Mouse (Mus musculus): ENCODE results near the gene Kif2a. TPM values are rescaled to one million over a fixed set of nuclear protein-coding genes. Genes with fewer than 3 reads are reported as not detected.

Gene Kif2a
- total and polyA plus RNA-seq, 2 experiments from 2014 or later = 43.6 to 65.5 TPM

DNA sequence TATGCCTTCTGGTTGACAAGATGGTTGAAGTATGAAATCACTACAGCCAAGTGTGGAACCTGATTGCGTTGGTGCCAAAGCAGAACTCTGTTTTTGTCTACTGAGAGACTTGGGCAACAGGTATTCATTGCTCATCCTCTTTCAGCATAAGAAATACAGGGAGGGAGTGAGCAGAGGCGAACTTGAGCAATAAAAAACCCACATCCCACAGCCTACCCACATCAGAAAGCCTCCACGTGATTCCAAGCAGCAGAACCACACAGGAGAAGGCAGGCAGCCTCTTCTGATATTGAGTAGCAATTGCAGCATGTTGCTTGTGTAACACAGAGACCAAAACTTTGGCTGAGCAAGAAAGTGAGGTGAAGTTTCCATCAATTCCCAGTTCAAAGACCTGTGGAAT, 37.5 kb upstream of the Kif2a start:
- Histone ChIP-seq H3K9ac (no peak overlapping the region), H3K4me2 (ENCODE audit: low read depth) (no peak overlapping the region), H3K4me1 (ENCODE audit: insufficient read depth) (no peaks in the 10 kb centered on the region), H3K9me3 (ENCODE audit: low read length) (no peaks in the 10 kb centered on the region), H3K27me3 (ENCODE audit: insufficient read depth, low read length) (no peaks in the 10 kb centered on the region), H3K4me3 (ENCODE audit: low read depth, low read length) (no peak overlapping the region), H3K36me3 (ENCODE audit: insufficient read depth) (no peaks in the 10 kb centered on the region), H3K27ac (ENCODE audit: low read depth, low read length) (no peak overlapping the region)
- no peak for ATAC-seq
- no peak for DNase-seq
- 91% methylated on average over 3 of the region's 3 CpGs for WGBS
- TF ChIP-seq CTCF (IDR thresholded peaks at IDR 0.05; ENCODE audit: low read depth) = no peak

DNA sequence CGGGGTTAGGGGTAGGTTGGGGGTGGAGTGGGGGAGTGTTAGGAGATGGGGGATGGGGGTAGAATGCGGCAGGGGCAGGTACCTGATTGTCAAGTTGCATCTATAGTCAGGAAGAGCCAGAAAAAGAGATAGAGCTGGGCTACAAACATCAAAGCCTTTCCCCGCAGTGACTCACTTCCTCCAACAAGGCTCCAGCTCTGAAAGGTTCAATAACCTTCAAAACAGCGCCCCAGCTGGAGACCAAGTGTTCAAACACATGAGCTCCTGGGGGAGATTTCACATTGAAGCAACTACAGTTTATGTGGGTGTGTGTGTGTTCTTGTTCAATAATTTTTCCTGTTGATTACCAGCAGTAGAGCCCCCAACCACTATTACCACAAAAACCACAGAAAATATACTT, 34.4 kb upstream of the Kif2a start:
- TF ChIP-seq CTCF (IDR thresholded peaks at IDR 0.05; ENCODE audit: low read depth) = 0 out of 2 replicates have a peak, but pooled peaks have one; percentile 6
- no peak for DNase-seq
- H3K4me3 ChIP-seq (ENCODE audit: low read depth, low read length) = no peak overlapping the region
- H3K27ac ChIP-seq (ENCODE audit: low read depth, low read length) = no peak overlapping the region
- no peaks in the 10 kb centered on the region for H3K36me3 ChIP-seq (ENCODE audit: insufficient read depth)
- H3K4me2 ChIP-seq (ENCODE audit: low read depth) = no peak overlapping the region
- no peak overlapping the region for H3K9ac ChIP-seq
- no peaks in the 10 kb centered on the region for H3K4me1 ChIP-seq (ENCODE audit: insufficient read depth)
- ATAC-seq = no peak
- no peaks in the 10 kb centered on the region for H3K27me3 ChIP-seq (ENCODE audit: insufficient read depth, low read length)
- 58% methylated on average over 4 of the region's 4 CpGs for WGBS
- H3K9me3 ChIP-seq (ENCODE audit: low read length) = no peaks in the 10 kb centered on the region

DNA sequence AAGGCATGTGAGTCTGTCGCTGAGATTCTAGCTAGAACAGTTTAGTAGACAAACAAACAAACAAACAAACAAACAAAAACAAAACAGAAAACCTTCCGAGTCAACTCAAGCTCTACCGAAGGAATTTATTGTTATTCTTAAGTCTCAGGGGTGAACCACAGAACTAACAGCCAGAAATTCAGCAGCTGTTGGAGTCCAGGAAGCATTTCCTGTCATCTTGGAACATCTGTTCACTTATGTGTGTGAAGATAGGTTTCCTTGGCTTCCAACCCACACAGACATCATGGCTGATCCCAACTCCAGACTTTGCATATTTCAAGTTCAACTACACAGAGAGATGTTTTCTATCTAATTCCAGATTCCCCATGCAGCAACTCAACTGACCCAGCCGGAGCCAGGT, 32.6 kb upstream of the Kif2a start:
- H3K27me3 ChIP-seq (ENCODE audit: insufficient read depth, low read length) = no peaks in the 10 kb centered on the region
- DNase-seq (no peak), ATAC-seq (no peak)
- no peak overlapping the region for H3K4me2 ChIP-seq (ENCODE audit: low read depth)
- no peaks in the 10 kb centered on the region for H3K9me3 ChIP-seq (ENCODE audit: low read length)
- no peak for TF ChIP-seq CTCF (IDR thresholded peaks at IDR 0.05; ENCODE audit: low read depth)
- WGBS = 84% methylated on average over 4 of the region's 4 CpGs
- H3K4me3 ChIP-seq (ENCODE audit: low read depth, low read length) = no peak overlapping the region
- no peaks in the 10 kb centered on the region for H3K36me3 ChIP-seq (ENCODE audit: insufficient read depth)
- no peaks in the 10 kb centered on the region for H3K4me1 ChIP-seq (ENCODE audit: insufficient read depth)
- H3K9ac ChIP-seq = no peak overlapping the region
- no peak overlapping the region for H3K27ac ChIP-seq (ENCODE audit: low read depth, low read length)

DNA sequence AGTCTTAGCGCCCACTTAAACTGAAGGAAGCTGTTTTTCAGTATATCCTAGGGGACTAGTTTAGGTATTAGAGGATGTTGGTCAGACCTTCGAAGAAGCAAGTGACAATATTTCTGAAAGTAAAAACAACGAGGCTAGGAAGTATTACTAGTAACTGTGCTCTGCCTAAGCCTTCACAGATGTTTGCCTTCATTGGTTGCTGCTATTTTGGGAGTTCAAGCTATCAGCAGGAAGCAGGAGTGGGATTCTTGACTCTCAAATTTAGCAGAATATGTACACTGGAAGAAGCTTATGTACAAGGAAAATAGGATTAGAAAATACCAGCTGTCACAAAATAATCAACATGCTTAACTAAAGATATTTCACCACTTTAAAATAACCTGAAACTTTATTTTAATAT, 29.4 kb upstream of the Kif2a start:
- TF ChIP-seq CTCF (IDR thresholded peaks at IDR 0.05; ENCODE audit: low read depth) = no peak
- Histone ChIP-seq H3K4me2 (ENCODE audit: low read depth) (no peak overlapping the region), H3K27ac (ENCODE audit: low read depth, low read length) (no peak overlapping the region), H3K4me1 (ENCODE audit: insufficient read depth) (no peaks in the 10 kb centered on the region), H3K9me3 (ENCODE audit: low read length) (0 out of 2 replicates have a peak, but pooled peaks cover 5% of the 10 kb centered on the region), H3K27me3 (ENCODE audit: insufficient read depth, low read length) (no peaks in the 10 kb centered on the region), H3K4me3 (ENCODE audit: low read depth, low read length) (no peak overlapping the region), H3K9ac (no peak overlapping the region), H3K36me3 (ENCODE audit: insufficient read depth) (no peaks in the 10 kb centered on the region)
- ATAC-seq = no peak
- no peak for DNase-seq
- WGBS = 90% methylated on average over 3 of the region's 3 CpGs

DNA sequence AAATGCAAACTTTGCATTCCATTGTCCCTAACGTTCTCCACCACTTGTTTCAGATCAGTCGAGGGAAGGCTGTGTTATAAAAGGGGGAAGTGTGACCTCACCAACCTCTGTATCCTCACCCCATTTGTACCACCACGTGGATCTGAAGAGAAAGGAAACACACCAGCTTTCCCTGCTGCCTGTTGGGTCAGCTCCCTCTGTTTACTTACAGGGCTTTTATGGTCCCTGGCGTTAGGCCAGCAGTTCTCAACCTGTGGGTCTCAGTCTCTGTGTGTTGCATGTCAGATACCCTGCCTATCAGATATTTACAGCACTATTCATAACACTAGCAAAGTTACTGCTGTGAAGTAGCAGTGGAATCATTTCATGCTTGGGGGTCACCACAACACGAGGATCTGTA, 22.3 kb upstream of the Kif2a start:
- Histone ChIP-seq H3K36me3 (ENCODE audit: insufficient read depth) (no peaks in the 10 kb centered on the region), H3K27me3 (ENCODE audit: insufficient read depth, low read length) (no peaks in the 10 kb centered on the region), H3K4me2 (ENCODE audit: low read depth) (no peak overlapping the region), H3K9ac (no peak overlapping the region), H3K9me3 (ENCODE audit: low read length) (0 out of 2 replicates have a peak, but pooled peaks cover 5% of the 10 kb centered on the region), H3K4me3 (ENCODE audit: low read depth, low read length) (no peak overlapping the region), H3K27ac (ENCODE audit: low read depth, low read length) (no peak overlapping the region), H3K4me1 (ENCODE audit: insufficient read depth) (no peaks in the 10 kb centered on the region)
- TF ChIP-seq CTCF (IDR thresholded peaks at IDR 0.05; ENCODE audit: low read depth) = no peak
- DNase-seq (no peak), ATAC-seq (no peak)
- 33% methylated on average over 5 of the region's 5 CpGs for WGBS

DNA sequence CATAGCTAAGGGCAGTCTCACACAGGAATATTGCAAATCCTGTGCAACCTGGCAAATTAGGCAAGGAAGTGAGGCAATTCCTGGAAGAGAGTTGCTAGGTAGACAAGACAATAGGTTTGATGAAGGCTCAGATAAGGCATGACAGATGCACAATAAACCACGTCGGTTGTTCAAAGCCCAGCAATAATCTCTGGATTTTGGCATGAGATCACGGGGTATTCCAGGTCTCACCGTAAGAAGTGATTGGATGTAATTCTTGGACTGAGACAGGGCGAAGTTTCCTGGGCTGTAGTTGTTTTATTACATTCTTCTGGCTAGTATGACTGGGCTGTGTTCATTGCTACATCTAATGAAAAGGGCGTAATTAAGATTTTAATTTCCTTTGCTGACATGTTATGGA, 20.6 kb upstream of the Kif2a start:
- WGBS = 73% methylated on average over 6 of the region's 6 CpGs

DNA sequence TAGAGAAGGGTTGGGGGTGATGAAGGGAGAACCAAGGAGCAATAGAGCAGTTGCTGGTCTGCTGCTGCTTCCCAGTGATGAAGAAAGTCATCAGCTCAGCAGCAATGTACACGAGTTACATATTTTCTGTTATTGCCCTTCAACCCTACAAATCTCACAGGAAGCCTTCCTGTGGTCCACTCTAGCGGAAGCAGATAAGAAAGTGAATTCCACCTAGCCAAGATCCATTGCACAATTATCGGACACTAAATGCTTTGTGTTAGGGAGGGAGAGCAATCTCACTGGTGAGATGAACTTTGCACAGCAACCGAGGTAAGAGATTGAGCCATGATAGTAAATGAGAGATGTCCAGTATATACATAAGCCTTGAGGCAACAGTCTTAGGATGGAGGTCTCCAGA, 17.6 kb upstream of the Kif2a start:
- Histone ChIP-seq H3K4me3 (ENCODE audit: low read depth, low read length) (no peak overlapping the region), H3K9ac (no peak overlapping the region), H3K36me3 (ENCODE audit: insufficient read depth) (no peaks in the 10 kb centered on the region), H3K4me2 (ENCODE audit: low read depth) (no peak overlapping the region), H3K9me3 (ENCODE audit: low read length) (no peaks in the 10 kb centered on the region), H3K27ac (ENCODE audit: low read depth, low read length) (no peak overlapping the region), H3K4me1 (ENCODE audit: insufficient read depth) (no peaks in the 10 kb centered on the region), H3K27me3 (ENCODE audit: insufficient read depth, low read length) (no peaks in the 10 kb centered on the region)
- no peak for DNase-seq
- ATAC-seq = no peak
- WGBS = 90% methylated on average over 4 of the region's 4 CpGs
- no peak for TF ChIP-seq CTCF (IDR thresholded peaks at IDR 0.05; ENCODE audit: low read depth)

More for the DNA sequence above, 20.6 kb upstream of the Kif2a start:
- no peak overlapping the region for H3K4me2 ChIP-seq (ENCODE audit: low read depth)
- H3K9ac ChIP-seq = no peak overlapping the region
- ATAC-seq = no peak
- H3K27ac ChIP-seq (ENCODE audit: low read depth, low read length) = no peak overlapping the region
- H3K4me3 ChIP-seq (ENCODE audit: low read depth, low read length) = no peak overlapping the region
- H3K4me1 ChIP-seq (ENCODE audit: insufficient read depth) = no peaks in the 10 kb centered on the region
- no peaks in the 10 kb centered on the region for H3K36me3 ChIP-seq (ENCODE audit: insufficient read depth)
- no peak for DNase-seq
- H3K9me3 ChIP-seq (ENCODE audit: low read length) = 0 out of 2 replicates have a peak, but pooled peaks cover 5% of the 10 kb centered on the region
- no peak for TF ChIP-seq CTCF (IDR thresholded peaks at IDR 0.05; ENCODE audit: low read depth)
- H3K27me3 ChIP-seq (ENCODE audit: insufficient read depth, low read length) = no peaks in the 10 kb centered on the region

DNA sequence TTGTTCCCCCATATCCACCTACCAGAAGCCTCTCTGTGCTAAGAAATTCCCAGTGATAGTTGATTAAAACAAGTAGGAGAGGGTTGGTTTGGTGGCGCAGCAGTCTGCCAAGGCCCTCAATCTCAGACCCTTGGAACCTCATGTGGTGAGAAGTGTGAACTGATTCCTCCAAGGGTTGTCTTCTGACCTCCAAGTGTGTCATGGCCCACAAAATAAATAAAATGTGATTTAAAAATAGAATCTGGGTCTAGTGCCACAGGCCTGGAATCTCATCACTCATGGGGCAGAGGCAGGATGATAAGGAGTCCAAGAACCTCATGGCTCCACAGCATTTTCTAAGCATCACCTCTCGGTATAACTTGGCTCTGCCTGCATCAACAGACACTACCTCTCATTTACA, 16.4 kb upstream of the Kif2a start:
- ATAC-seq = no peak
- no peaks in the 10 kb centered on the region for H3K9me3 ChIP-seq (ENCODE audit: low read length)
- no peak for DNase-seq
- H3K4me2 ChIP-seq (ENCODE audit: low read depth) = no peak overlapping the region
- no peaks in the 10 kb centered on the region for H3K27me3 ChIP-seq (ENCODE audit: insufficient read depth, low read length)
- H3K36me3 ChIP-seq (ENCODE audit: insufficient read depth) = no peaks in the 10 kb centered on the region
- no peak overlapping the region for H3K9ac ChIP-seq
- H3K27ac ChIP-seq (ENCODE audit: low read depth, low read length) = no peak overlapping the region
- H3K4me1 ChIP-seq (ENCODE audit: insufficient read depth) = no peaks in the 10 kb centered on the region
- no peak for TF ChIP-seq CTCF (IDR thresholded peaks at IDR 0.05; ENCODE audit: low read depth)
- H3K4me3 ChIP-seq (ENCODE audit: low read depth, low read length) = no peak overlapping the region
- 88% methylated on average over 2 of the region's 2 CpGs for WGBS
